Mouse (Mus musculus): ENCODE measurements around the gene Eno1. TPM values are rescaled to one million over a fixed set of nuclear protein-coding genes. Genes with fewer than 3 reads are reported as not detected.

Gene Eno1
- total RNA-seq (2023) = 107 to 121 TPM (median 113 TPM) in 4 replicates

DNA sequence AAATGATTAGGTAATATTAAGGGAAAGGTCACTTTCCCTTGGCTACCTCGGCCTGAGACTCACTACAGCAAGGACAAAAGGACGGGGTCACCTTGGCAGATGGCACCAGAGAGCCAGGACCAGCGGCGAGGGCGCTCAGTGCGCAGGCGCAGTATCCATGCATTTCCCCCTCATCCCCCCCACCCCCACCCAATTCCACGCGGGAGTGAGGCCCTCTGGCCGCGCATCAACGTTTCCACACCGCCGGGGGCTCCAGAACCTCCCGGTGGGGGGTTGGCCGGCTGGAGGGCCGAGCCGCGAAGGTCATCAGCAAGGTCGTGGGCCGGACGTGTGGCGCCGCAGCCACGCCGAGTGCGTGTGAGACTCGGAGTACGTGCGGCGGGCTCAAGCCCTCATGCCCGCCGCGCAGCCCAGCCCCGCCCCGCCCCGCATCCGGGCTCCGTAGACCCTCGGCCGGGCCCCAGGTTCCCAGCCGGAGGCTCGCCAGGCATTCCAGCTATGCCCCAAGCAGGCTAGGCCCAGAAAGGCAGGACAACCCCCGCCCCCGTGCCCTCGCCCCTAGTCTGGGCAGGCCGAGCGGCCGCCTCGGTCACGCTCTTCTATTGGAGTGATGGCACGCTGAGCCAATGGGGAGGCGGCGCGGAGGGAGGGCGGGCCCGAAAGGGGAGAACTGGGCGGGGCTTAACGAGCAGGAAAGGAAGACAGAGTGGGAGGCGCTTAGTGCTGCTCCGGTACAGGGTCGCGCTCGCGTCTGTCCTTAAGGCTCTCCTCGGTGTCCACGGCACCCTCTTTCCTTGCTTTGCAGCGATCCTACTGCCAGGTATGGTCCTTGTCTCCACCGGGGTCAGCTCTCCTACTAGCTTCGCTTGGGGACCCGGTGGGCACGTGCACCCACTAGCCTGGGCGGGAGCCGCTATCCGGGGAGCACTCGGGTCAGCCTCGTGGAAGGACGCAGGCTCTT, at the start of gene Eno1:
Eno1 (plus strand) TSS at position 201 of the 961 bp plus-strand sequence.

GRCm38 (mm10) chr4:150201232-150201631, 35.3 kb upstream of the Eno1 start, which contains the start of gene Car6:
Gene Car6, minus strand, starts transcription at chr4:150201332.

DNA sequence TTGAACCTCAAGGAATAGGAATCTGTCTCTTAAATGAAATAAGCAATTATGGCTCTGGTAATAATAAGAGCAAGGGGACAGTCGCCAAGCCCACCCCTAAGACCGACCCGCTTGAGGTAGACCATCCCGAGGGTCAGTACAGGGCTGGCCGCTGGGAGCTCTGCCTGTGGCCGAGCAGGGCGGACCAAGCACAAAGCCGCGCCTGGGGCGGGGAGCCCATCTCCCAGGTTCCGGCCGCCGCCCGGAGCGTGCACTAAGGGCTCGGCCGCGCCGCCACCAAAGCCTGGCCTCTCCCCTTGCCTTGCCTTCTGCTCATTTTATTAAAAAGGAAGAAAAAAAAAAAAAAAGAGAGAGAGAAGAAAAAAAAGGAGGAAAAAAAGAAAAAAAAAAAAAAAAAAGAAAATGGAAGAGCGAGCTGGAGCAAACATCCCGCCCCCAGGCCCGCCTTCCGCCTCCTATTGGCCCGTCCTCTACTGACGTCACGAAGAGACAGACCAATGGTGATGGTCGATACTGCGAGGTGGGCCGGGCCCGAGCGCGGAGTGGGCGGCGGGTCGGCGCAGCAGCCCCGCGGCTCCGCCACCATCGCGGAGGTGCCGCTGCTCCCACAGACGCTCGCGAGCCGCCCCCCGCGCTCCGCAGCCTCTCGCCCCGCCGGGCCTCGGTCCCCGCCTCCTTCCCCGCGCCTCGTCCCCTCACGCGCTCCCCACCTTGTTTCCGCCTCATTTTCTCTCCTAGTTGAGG, 44.7 kb downstream of the Eno1 start, which contains the start of gene Rere:
Rere (plus strand) TSS at position 629 of the 744 bp plus-strand sequence.

Other genes starting within 250 kb of the Eno1 start
- gene H6pd, start 227.7 kb upstream of the Eno1 start, total RNA-seq (2023) = 11.7 to 14.2 TPM (median 12.7 TPM) in 4 replicates
- gene Gpr157, start 149.4 kb upstream of the Eno1 start, total RNA-seq (2023) = 0.94 to 1.4 TPM (median 1.1 TPM) in 4 replicates
- not detected in 4 replicates for gene Slc2a5, start 117.4 kb upstream of the Eno1 start, total RNA-seq (2023)
- gene Slc2a7, start 87.7 kb upstream of the Eno1 start, total RNA-seq (2023) = not detected in 4 replicates
- gene Car6, start 35.4 kb upstream of the Eno1 start, total RNA-seq (2023) = not detected in 4 replicates
- 192 to 204 TPM (median 199 TPM) in 4 replicates for gene Rere, start 44.9 kb downstream of the Eno1 start, total RNA-seq (2023)

Data from B cell, adult 62 days (primary cell).